Mouse (Mus musculus) cerebellum, adult 8-10 months (tissue): ENCODE results near the gene Htra3.

ENCODE experiments used
- DNase-seq: peaks from one replicate; pipeline ENCODE4 v3.0.0; 2022

The Htra3 gene

GRCm38 (mm10) chr5:35648230-35648629 lies 31.4 kb downstream of the Htra3 start:
- DNase-seq: no peak

DNA sequence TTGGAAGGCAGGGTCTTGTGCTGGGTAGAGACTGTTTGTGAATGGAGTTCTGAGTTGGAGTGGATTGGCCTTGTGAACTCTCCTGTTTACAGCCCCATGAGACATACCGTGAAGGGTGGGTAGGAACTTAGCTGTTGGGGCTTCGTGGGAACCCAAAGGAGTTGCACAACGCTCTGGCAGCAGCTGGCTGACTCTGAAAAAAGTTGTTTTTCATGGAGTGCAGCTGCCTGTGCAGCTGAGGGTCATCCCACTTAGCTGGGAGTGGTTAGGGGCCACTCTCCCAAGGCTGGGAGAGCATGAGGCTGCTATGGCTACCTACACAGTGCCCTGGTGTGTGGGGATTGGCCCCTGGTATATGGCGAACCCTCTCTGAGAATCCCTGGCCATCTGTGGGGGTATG lies 32.0 kb downstream of the Htra3 start:
- DNase-seq: no peak

DNA sequence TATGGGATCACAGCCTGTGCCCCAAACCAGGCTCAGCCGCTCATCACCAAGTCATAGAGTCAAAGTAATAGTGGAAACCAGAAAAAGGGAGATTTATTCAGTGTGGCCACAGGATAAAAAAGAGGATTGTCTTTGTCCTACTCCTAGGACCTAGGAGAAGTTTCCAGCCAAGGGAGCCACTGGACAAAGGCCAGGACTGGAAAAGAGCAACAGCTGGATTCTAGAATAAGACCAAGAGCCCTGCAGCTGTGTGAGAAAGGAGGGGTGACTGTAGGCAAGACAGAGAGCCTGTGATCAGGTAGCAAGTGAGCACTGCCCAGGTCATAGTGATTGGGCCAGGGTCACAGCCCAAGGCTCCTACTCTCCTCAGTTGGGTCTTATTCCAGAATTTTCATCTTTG lies 32.7 kb downstream of the Htra3 start:
- DNase-seq: no peak

GRCm38 (mm10) chr5:35645938-35646493 lies 33.6 kb downstream of the Htra3 start:
- DNase-seq: no peak

- no peak for DNase-seq
These were observed 35.5 kb downstream of the Htra3 start for GRCm38 (mm10) chr5:35644082-35644481.

DNA sequence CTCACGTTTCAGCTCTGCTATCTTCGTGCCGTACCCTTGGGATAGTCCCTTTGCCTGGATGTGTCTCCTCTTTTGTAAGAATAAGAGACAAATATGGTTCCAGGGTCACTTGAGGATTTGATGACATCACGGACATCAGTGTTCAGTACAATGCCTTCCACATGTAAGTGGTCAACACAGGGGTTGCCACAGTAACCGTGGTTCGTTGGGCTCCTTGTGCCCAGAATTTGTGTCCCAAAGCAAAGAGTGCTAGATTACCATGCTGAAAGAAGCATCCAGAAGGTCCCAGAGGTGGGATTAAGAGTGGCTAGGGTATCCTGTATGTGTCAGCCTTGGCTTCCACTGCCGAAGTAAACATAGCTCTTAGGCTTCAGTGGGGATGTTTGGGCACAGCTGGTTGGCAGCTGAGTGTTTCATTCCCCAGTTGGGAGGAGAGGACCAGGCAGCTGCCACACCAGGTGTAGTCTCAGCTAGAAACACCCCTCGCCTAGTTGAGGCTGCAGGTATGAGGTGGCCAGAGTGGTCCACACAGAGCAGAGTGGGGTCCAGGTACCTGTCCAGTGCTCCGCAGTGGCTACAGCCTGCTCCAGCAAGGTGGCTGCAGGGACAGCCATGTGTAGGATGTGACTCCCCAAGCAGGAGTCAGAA lies 36.1 kb downstream of the Htra3 start:
- DNase-seq: no peak

GRCm38 (mm10) chr5:35641961-35642584 lies 37.5 kb downstream of the Htra3 start:
- DNase-seq: no peak

- no peak for DNase-seq
These were observed 43.6 kb downstream of the Htra3 start for GRCm38 (mm10) chr5:35636016-35636415.

DNA sequence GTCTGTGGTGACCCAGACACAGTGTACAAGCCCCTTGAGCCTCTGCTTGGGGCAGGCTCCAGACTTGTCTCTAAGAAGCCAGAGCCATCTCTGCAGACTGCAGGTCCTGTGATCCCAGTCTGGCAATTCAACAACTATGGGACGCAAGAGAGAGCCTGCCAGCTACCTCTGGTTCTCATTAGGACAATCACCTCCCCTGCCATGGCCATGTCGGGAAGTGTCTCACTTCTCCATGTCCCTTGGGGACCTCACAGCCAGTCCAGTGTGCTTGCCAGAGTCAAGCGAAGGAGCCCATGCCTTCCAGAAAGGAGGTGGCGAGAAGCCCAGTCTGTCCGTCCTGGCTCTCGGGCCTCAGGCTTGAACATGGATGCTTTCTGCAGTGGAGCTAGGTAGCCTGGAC lies 46.7 kb downstream of the Htra3 start:
- DNase-seq: no peak

GRCm38 (mm10) chr5:35631755-35632154 lies 47.8 kb downstream of the Htra3 start:
- no peak for DNase-seq

DNA sequence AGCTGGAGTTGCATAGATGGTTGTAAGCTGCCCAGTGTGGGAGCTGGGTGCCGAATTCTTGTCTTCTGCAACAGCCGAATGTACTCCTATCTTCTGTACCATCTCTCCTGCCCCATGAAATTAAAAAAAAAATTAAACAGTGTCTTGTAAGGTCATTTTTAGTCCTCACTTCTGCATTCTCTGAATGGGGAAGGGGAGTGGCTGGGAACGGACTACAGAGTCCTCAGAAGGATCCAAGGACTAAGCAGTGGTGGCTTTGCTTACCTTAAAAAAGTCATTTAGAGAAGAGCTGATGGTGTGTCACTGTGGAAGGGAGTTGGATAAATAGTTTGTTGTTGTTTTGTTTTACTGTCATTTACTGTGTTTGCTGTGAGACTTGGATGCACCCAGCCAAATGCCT lies 48.4 kb downstream of the Htra3 start:
- no peak for DNase-seq

DNA sequence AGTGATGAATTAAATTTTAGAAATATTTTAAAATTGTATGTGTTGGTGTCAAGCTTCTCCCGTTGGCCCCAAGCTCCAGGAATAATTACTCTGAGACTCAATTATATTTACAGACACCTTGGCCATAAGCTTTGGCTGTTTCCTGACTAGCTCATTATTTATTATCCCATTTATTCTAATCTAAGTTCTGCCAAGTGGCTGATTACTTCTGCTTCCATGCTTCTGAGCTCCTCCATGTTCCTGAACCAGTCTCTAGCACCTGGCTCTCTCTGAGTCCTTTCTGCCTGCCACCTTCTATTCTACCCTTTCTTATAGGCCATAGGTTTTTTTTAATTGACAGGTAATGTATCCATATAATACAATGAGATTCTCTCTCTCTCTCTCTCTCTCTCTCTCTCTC lies 48.9 kb downstream of the Htra3 start:
- DNase-seq: no peak

- no peak for DNase-seq
These were observed 50.2 kb downstream of the Htra3 start for GRCm38 (mm10) chr5:35629333-35629732.

- DNase-seq: no peak
These were observed 50.9 kb downstream of the Htra3 start for GRCm38 (mm10) chr5:35628685-35629084.

DNA sequence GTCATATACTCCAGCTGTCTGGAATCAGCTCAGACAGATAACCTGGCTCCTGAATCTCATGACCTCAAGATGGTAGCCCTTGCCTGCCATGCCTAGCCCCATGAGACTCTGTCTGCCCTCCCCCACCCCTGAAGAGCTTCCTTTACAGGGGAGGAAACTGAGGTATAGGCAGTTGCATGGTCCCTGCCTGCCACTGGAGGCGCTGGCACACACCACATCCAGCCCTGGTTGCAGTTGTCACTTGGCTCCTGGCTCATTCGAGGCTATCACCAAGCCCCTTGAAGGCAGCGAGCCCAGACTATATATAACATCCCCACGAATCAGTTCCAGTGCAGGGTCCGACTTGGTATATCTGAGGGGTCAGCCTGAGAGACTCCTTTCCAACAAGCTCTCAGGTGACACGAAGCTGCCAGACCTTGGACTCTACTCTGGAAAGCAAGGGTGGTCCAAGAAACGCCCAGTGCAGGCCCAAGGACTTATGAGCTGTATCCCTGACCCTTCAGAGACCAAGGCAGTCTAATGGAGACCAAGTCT lies 52.2 kb downstream of the Htra3 start:
- no peak for DNase-seq

- no peak for DNase-seq
These were observed 53.2 kb downstream of the Htra3 start for GRCm38 (mm10) chr5:35626408-35626807.

DNA sequence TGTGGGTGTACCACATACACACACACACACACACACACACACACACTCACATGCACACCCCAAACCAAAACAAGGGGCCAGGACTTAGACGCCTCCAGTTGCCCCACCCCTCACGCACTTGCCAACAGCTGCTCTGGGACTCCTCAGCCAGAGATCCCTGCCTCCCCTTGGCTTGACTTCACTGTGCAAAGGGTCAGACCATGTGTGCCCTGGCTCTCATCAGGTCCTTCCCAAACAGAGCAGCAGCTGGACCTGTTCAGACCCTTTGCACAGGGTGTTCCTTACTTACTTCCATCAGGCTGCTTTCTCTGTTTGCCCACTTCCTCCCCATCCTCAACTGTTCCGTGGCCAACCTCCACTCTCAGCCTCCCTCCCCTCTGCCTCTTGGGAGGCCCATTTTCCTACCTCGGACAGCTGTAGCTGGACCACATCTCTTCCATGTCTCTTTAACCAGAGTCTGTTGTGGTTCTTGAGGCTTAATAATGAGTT lies 54.8 kb downstream of the Htra3 start:
- no peak for DNase-seq

- DNase-seq: no peak
These were observed 55.8 kb downstream of the Htra3 start for GRCm38 (mm10) chr5:35623831-35624230.

GRCm38 (mm10) chr5:35621114-35621513 lies 58.5 kb downstream of the Htra3 start:
- no peak for DNase-seq

GRCm38 (mm10) chr5:35616943-35617342 lies 62.6 kb downstream of the Htra3 start:
- no peak for DNase-seq

GRCm38 (mm10) chr5:35612722-35613121 lies 66.9 kb downstream of the Htra3 start:
- DNase-seq: no peak

GRCm38 (mm10) chr5:35611900-35612299 lies 67.7 kb downstream of the Htra3 start:
- DNase-seq: no peak

DNA sequence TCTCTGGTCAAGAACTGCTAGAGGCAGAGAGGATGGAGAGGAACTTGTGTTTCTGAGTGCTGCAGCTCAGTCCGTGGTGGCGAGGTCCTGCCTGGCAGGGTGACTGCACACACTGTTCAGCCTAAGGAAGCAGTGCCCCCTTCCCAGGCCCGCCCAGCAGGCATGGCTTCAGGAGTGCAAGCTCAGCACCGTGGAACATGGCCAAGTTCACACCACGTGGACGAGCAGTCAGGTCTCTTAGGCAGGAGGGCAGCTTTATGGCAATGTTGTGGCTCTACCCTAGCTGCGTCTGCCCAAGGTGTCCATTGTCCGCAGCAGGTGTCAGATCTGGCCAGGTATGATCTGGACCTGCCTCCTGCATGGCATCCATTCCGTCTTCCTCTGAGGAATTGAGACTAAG lies 68.4 kb downstream of the Htra3 start:
- DNase-seq: no peak

- DNase-seq: no peak
These were observed 69.2 kb downstream of the Htra3 start for GRCm38 (mm10) chr5:35610381-35610780.
